Mouse (Mus musculus) CH12.LX (cell line): ENCODE data around the gene Etnk2.

ENCODE experiments used
- CHD1 ChIP-seq: IDR thresholded peaks from 2 replicates; pipeline ENCODE4 v1.6.1; 2012; ENCODE audit warnings: low read depth, low read length, improper control_type of control experiment, inconsistent platforms
- CTCF ChIP-seq, 2 experiments: IDR thresholded peaks in 1 of 2; conservative IDR thresholded peaks in 1 of 2; 2 replicates each; pipeline ENCODE4 v1.5.1; 2011 to 2012; ENCODE audit warnings: low read depth in 2 of 2, low read length in 2 of 2, improper control_type of control experiment in 1 of 2, inconsistent platforms in 1 of 2, mild to moderate bottlenecking in 1 of 2, moderate library complexity in 1 of 2
- MYC ChIP-seq: IDR thresholded peaks from 2 replicates; pipeline ENCODE4 v1.6.1; 2011; ENCODE audit warnings: low read depth, mild to moderate bottlenecking, improper control_type of control experiment, low read length
- USF2 ChIP-seq: conservative IDR thresholded peaks from 2 replicates; pipeline ENCODE4 v1.6.1; 2011; ENCODE audit warnings: low read depth, low read length, improper control_type of control experiment

DNA sequence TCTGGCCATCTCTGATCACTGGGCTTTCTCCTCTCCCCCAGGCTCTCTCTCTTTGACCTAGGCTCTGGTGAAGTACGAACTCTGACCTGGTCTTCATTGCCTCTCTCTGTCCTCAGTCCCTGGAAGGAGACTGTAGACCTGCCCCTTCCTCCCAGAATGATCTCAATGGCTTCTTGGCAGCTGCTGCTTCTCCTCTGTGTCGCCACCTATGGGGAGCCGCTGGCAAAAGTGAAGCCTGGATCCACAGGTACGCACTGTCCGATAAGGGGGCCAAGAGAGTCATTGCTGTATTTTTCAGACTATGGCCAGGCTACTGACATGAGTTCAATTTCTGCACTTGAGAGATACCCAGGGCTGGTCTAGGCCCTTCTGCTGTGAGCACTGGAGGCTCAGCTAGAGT lies 36.3 kb upstream of the Etnk2 start:
- TF ChIP-seq CHD1 (no peak), USF2 (no peak), CTCF (conservative IDR thresholded peaks at IDR 0.05 in 1 of 2, IDR thresholded peaks at IDR 0.05 in 1 of 2; ENCODE audit: low read depth in 2 of 2, low read length in 2 of 2) (peak in 1 of 2 experiments; percentile 29; a peak in 2 of 4 replicates), MYC (no peak)
